In the genomic region with DNA sequence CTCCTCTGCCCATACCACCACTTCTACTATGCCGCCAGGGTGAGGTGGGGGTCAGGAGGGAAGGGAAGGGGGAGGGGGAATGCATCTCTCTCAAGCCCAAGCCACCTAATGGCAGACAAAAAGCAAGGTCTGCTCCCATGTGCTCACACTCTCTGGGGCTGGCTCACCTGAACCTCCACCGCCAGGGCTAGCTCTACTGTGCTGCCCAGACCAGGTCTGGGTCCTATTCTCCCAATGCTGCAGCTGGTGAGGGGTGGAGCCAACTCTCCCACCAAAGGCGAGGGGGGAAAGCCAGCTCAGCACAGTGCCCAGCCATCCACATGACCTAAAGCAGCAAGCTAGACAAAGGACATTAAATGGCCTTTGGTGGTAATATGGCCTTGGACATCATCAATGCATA, we compare ENCODE assay signal across 18 mouse cellular contexts.
"Had no signal": no experiment of that assay in that cellular context is flagged by ENCODE, and none has a peak within 500 bp of the region (broad histone marks: within the 10 kb centered on the region; RNA-seq: fewer than 3 reads in every experiment).

No protein-coding gene starts in this region.

- DNase-seq: lung, adult 18-20 months; lung, postnatal 10 days; lung, postnatal 4 days; midbrain, embryonic 14.5 days; retina, postnatal 1 day; right cerebral cortex, adult 18-20 months; right cerebral cortex, postnatal 25 days; right cerebral cortex, postnatal 4 days; spleen, adult 18-20 months; thymus, adult 18-20 months; thymus, postnatal 14 days; thymus, postnatal 36 days had no signal

- H3K9me3 ChIP-seq: midbrain, embryonic 12.5 days; neural tube, embryonic 13.5 days; neural tube, embryonic 15.5 days had no signal

- H3K9ac ChIP-seq: midbrain, embryonic 12.5 days; neural tube, embryonic 13.5 days; neural tube, embryonic 15.5 days had no signal

- H3K36me3 ChIP-seq: midbrain, embryonic 10.5 days; midbrain, embryonic 12.5 days; neural tube, embryonic 13.5 days; neural tube, embryonic 15.5 days had no signal

- H3K4me1 ChIP-seq: midbrain, embryonic 12.5 days; neural tube, embryonic 13.5 days; neural tube, embryonic 15.5 days had no signal

- ATAC-seq: midbrain, embryonic 16.5 days had no signal

- H3K27me3 ChIP-seq: neural tube, embryonic 13.5 days; neural tube, embryonic 15.5 days had no signal

- H3K27ac ChIP-seq: midbrain, embryonic 10.5 days; midbrain, embryonic 12.5 days; neural tube, embryonic 13.5 days; neural tube, embryonic 15.5 days had no signal

- H3K4me2 ChIP-seq: midbrain, embryonic 12.5 days; neural tube, embryonic 13.5 days; neural tube, embryonic 15.5 days had no signal

- H3K4me3 ChIP-seq: midbrain, embryonic 10.5 days; midbrain, embryonic 12.5 days; myocyte; neural tube, embryonic 13.5 days; neural tube, embryonic 15.5 days had no signal
